Comparison of ENCODE assay signal across 10 mouse cellular contexts in genomic region chr1:164744955-164745608, GRCm38 (mm10). TPM values are rescaled to one million over a fixed set of nuclear protein-coding genes. Genes with fewer than 3 reads are reported as not detected.
DNase-seq lines count a peak whose midpoint lies in the region; ATAC-seq lines count a peak whose summit lies in the region.
"Had no signal": no experiment of that assay in that cellular context is flagged by ENCODE, and none has a peak within 500 bp of the region (broad histone marks: within the 10 kb centered on the region; RNA-seq: fewer than 3 reads in every experiment).

No protein-coding gene starts in this region.

- H3K4me2 ChIP-seq in neural tube, embryonic 11.5 days (ENCODE audit: low read depth): no peak overlapping the region
- H3K4me2 ChIP-seq in neural tube, embryonic 15.5 days: no peak overlapping the region
- H3K4me2 ChIP-seq: neural tube, embryonic 13.5 days had no signal

- H3K27ac ChIP-seq in neural tube, embryonic 11.5 days (ENCODE audit: low read depth, low read length): no peak overlapping the region
- no peak overlapping the region for H3K27ac ChIP-seq in neural tube, embryonic 15.5 days (replicated peaks)
- H3K27ac ChIP-seq: neural tube, embryonic 13.5 days had no signal

- H3K9ac ChIP-seq in neural tube, embryonic 11.5 days (ENCODE audit: low read length): no peak overlapping the region
- H3K9ac ChIP-seq in neural tube, embryonic 15.5 days (replicated peaks): no peak overlapping the region
- H3K9ac ChIP-seq: neural tube, embryonic 13.5 days had no signal

- H3K4me3 ChIP-seq in neural tube, embryonic 11.5 days (ENCODE audit: low read depth, low read length): no peak overlapping the region
- no peak overlapping the region for H3K4me3 ChIP-seq in neural tube, embryonic 15.5 days (replicated peaks)
- H3K4me3 ChIP-seq: neural tube, embryonic 13.5 days had no signal

- H3K9me3 ChIP-seq in neural tube, embryonic 11.5 days (ENCODE audit: control insufficient read depth, low read length): no peaks in the 10 kb centered on the region
- H3K9me3 ChIP-seq in neural tube, embryonic 15.5 days (replicated peaks): no peaks in the 10 kb centered on the region
- H3K9me3 ChIP-seq: neural tube, embryonic 13.5 days had no signal

- peak; percentile 33 for DNase-seq in gastrocnemius, adult 18-20 months (ENCODE audit: low spot score)
- DNase-seq in gastrocnemius, postnatal 4 days (ENCODE audit: low spot score in 2 of 2): no peak
- no peak for DNase-seq in neural tube, embryonic 11.5 days (ENCODE audit: low spot score)
- DNase-seq in embryo, embryonic 11.5 days (ENCODE audit: low read depth, low spot score): peak; percentile 9
- DNase-seq in retina, embryonic 14.5 days (ENCODE audit: low spot score): peak; percentile 65
- no peak for DNase-seq in right cerebral cortex, postnatal 4 days
- no peak for DNase-seq in ovary, postnatal 10 days (ENCODE audit: low spot score)

- H3K36me3 ChIP-seq in neural tube, embryonic 11.5 days (ENCODE audit: control insufficient read depth, insufficient read depth, low read length): no peaks in the 10 kb centered on the region
- no peaks in the 10 kb centered on the region for H3K36me3 ChIP-seq in neural tube, embryonic 15.5 days
- H3K36me3 ChIP-seq: neural tube, embryonic 13.5 days had no signal

- no peaks in the 10 kb centered on the region for H3K4me1 ChIP-seq in neural tube, embryonic 11.5 days (ENCODE audit: control insufficient read depth, insufficient read depth, low read length)
- H3K4me1 ChIP-seq in neural tube, embryonic 15.5 days: no peaks in the 10 kb centered on the region
- H3K4me1 ChIP-seq: neural tube, embryonic 13.5 days had no signal

- ATAC-seq in neural tube, embryonic 11.5 days (ENCODE audit: insufficient read depth, low FRiP score, low TSS enrichment): peak; percentile 38
- no peak for ATAC-seq in neural tube, embryonic 15.5 days (ENCODE audit: low FRiP score)

- H3K27me3 ChIP-seq in neural tube, embryonic 11.5 days (ENCODE audit: control insufficient read depth, insufficient read depth, low read length): no peaks in the 10 kb centered on the region
- no peaks in the 10 kb centered on the region for H3K27me3 ChIP-seq in neural tube, embryonic 15.5 days (replicated peaks)
- H3K27me3 ChIP-seq: neural tube, embryonic 13.5 days had no signal

RNA-seq across cellular contexts. Expression of gene Dpt, which starts 51.4 kb away (rescaled TPM):
- total RNA-seq in gastrocnemius, adult 18-20 months (2021): 10 to 100 TPM; 47.4 to 53.0 TPM
- total RNA-seq in gastrocnemius, postnatal 4 days (2021): 100 to 1,000 TPM; 205 to 231 TPM
- polyA plus RNA-seq in neural tube, embryonic 11.5 days (2014; fragmentation: Nextera tagmentation; extraction: Ambion mirVana): 0.13 TPM in 1 of 2 replicates, not detected in the other
- 6.2 and 7.2 TPM in 2 replicates for polyA plus RNA-seq in neural tube, embryonic 15.5 days (2015; fragmentation: Nextera tagmentation; extraction: Ambion mirVana)
- total RNA-seq: hematopoietic stem cell, adult 5-6 weeks had no signal

Comparison
In these comparisons a context has a peak if more than half of its experiments do, and no peak if none do; other contexts are left out.
1. DNase-seq: peak in gastrocnemius, adult 18-20 months (single experiment), embryo, embryonic 11.5 days (single experiment) and retina, embryonic 14.5 days (single experiment); none in gastrocnemius, postnatal 4 days (0 of 2), neural tube, embryonic 11.5 days (single experiment), right cerebral cortex, postnatal 4 days (single experiment) and ovary, postnatal 10 days (single experiment).